Mouse (Mus musculus): ENCODE data around the gene Cldnd1. TPM values are rescaled to one million over a fixed set of nuclear protein-coding genes. Genes with fewer than 3 reads are reported as not detected.

Cldnd1 gene
- polyA plus RNA-seq, 1 experiment: 51.4 TPM

GRCm38 (mm10) chr16:58738800-58739199 lies 11.1 kb downstream of the Cldnd1 start:
- H3K4me3 ChIP-seq (ENCODE audit: control insufficient read depth, insufficient read depth, low read length): no peak overlapping the region
- no peak for DNase-seq
- TF ChIP-seq CTCF (IDR thresholded peaks at IDR 0.05; ENCODE audit: borderline replicate concordance, control insufficient read depth, extremely low read depth, insufficient read depth, low read length, poor library complexity) (no peak), POLR2A (IDR thresholded peaks at IDR 0.05; ENCODE audit: control insufficient read depth, extremely low read depth, insufficient read depth, low read length, poor library complexity) (no peak)
- H3K27ac ChIP-seq (ENCODE audit: control insufficient read depth, insufficient read depth, low read length): no peak overlapping the region
- no peaks in the 10 kb centered on the region for H3K27me3 ChIP-seq (ENCODE audit: control insufficient read depth, insufficient read depth, low read length)
- WGBS: 96% methylated on average over 1 of the region's 1 CpGs
- H3K4me1 ChIP-seq (replicated peaks; ENCODE audit: control insufficient read depth, insufficient read depth, low read length): no peaks in the 10 kb centered on the region
- no peaks in the 10 kb centered on the region for H3K36me3 ChIP-seq (ENCODE audit: control insufficient read depth, insufficient read depth, low read length)

DNA sequence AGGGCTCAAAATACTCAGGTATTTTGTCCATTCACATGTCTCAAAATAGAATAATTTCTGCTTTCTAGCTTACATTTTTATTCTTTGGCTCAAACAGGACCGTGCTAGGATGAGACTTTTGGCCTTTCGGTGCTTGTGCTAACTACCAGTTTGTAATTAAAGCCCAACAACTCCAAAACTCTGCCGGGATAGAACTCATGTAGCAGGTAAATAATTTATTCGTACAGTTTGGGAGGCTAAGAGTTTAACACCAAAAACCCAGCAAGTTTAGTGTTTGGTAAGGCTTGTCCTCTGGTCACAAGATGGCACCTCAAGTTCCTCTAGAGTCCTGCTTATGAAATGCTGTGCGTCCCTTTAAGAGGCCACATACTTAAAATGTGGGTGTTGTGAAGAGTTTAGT lies 13.0 kb downstream of the Cldnd1 start:
- no peak for DNase-seq

DNA sequence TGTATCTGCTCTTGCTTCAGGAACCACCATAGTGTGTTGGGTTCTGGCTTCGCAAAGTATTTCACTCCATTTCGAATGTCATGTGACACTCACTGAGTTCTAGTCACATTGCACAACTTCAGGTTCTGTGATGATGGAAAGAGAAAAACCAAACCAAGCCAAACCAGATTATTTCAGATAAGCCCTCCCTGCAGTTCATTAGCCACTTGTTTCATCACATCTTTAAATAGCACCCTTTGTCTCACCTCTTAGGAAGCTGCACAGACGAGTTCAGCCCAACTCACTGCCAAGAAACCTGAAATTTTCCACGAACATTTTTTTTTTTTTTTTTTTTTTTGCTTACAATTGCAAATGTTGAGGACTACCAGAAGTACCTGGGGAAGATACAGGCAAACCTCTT lies 19.0 kb downstream of the Cldnd1 start:
- no peaks in the 10 kb centered on the region for H3K4me1 ChIP-seq (replicated peaks; ENCODE audit: control insufficient read depth, insufficient read depth, low read length)
- H3K4me3 ChIP-seq (ENCODE audit: control insufficient read depth, insufficient read depth, low read length): no peak overlapping the region
- H3K27ac ChIP-seq (ENCODE audit: control insufficient read depth, insufficient read depth, low read length): no peak overlapping the region
- H3K27me3 ChIP-seq (ENCODE audit: control insufficient read depth, insufficient read depth, low read length): no peaks in the 10 kb centered on the region
- WGBS: 83% methylated on average over 4 of the region's 4 CpGs
- DNase-seq: no peak
- TF ChIP-seq CTCF (IDR thresholded peaks at IDR 0.05; ENCODE audit: borderline replicate concordance, control insufficient read depth, extremely low read depth, insufficient read depth, low read length, poor library complexity) (no peak), POLR2A (IDR thresholded peaks at IDR 0.05; ENCODE audit: control insufficient read depth, extremely low read depth, insufficient read depth, low read length, poor library complexity) (no peak)
- H3K36me3 ChIP-seq (ENCODE audit: control insufficient read depth, insufficient read depth, low read length): no peaks in the 10 kb centered on the region

More for the DNA sequence above, 13.0 kb downstream of the Cldnd1 start:
- WGBS: 98% methylated on average over 5 of the region's 5 CpGs
- Histone ChIP-seq H3K27ac (ENCODE audit: control insufficient read depth, insufficient read depth, low read length) (no peak overlapping the region), H3K36me3 (ENCODE audit: control insufficient read depth, insufficient read depth, low read length) (no peaks in the 10 kb centered on the region), H3K4me3 (ENCODE audit: control insufficient read depth, insufficient read depth, low read length) (no peak overlapping the region), H3K4me1 (replicated peaks; ENCODE audit: control insufficient read depth, insufficient read depth, low read length) (no peaks in the 10 kb centered on the region), H3K27me3 (ENCODE audit: control insufficient read depth, insufficient read depth, low read length) (no peaks in the 10 kb centered on the region)
- TF ChIP-seq POLR2A (IDR thresholded peaks at IDR 0.05; ENCODE audit: control insufficient read depth, extremely low read depth, insufficient read depth, low read length, poor library complexity): no peak
- no peak for TF ChIP-seq CTCF (IDR thresholded peaks at IDR 0.05; ENCODE audit: borderline replicate concordance, control insufficient read depth, extremely low read depth, insufficient read depth, low read length, poor library complexity)

GRCm38 (mm10) chr16:58751314-58751713 lies 23.6 kb downstream of the Cldnd1 start:
- H3K36me3 ChIP-seq (ENCODE audit: control insufficient read depth, insufficient read depth, low read length): no peaks in the 10 kb centered on the region
- H3K27me3 ChIP-seq (ENCODE audit: control insufficient read depth, insufficient read depth, low read length): no peaks in the 10 kb centered on the region
- no peak overlapping the region for H3K27ac ChIP-seq (ENCODE audit: control insufficient read depth, insufficient read depth, low read length)
- DNase-seq: no peak
- 36% methylated on average over 1 of the region's 1 CpGs for WGBS
- H3K4me1 ChIP-seq (replicated peaks; ENCODE audit: control insufficient read depth, insufficient read depth, low read length): no peaks in the 10 kb centered on the region
- no peak overlapping the region for H3K4me3 ChIP-seq (ENCODE audit: control insufficient read depth, insufficient read depth, low read length)
- TF ChIP-seq CTCF (IDR thresholded peaks at IDR 0.05; ENCODE audit: borderline replicate concordance, control insufficient read depth, extremely low read depth, insufficient read depth, low read length, poor library complexity): no peak
- no peak for TF ChIP-seq POLR2A (IDR thresholded peaks at IDR 0.05; ENCODE audit: control insufficient read depth, extremely low read depth, insufficient read depth, low read length, poor library complexity)

DNA sequence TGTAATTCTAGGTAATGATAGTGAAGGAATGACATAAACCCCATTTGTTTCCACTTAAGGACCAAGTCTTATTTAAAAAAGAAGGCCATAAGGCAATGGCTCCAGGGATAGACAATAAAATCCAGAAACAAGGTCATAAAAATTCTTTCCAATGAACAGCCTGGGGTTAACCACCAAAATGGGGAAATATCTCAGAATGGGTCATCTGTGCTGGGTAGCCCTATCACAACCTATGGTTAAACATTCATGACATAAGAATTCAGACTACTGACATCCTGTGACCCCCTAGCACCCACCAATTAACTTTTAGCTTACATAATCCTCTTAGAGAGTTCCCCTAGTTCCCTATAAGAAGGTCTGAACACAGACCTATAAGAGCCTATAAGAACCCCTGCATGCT lies 28.5 kb downstream of the Cldnd1 start:
- TF ChIP-seq POLR2A (IDR thresholded peaks at IDR 0.05; ENCODE audit: control insufficient read depth, extremely low read depth, insufficient read depth, low read length, poor library complexity): no peak
- TF ChIP-seq CTCF (IDR thresholded peaks at IDR 0.05; ENCODE audit: borderline replicate concordance, control insufficient read depth, extremely low read depth, insufficient read depth, low read length, poor library complexity): no peak
- no peak overlapping the region for H3K27ac ChIP-seq (ENCODE audit: control insufficient read depth, insufficient read depth, low read length)
- H3K36me3 ChIP-seq (ENCODE audit: control insufficient read depth, insufficient read depth, low read length): no peaks in the 10 kb centered on the region
- no peaks in the 10 kb centered on the region for H3K27me3 ChIP-seq (ENCODE audit: control insufficient read depth, insufficient read depth, low read length)
- no peaks in the 10 kb centered on the region for H3K4me1 ChIP-seq (replicated peaks; ENCODE audit: control insufficient read depth, insufficient read depth, low read length)
- no peak for DNase-seq
- H3K4me3 ChIP-seq (ENCODE audit: control insufficient read depth, insufficient read depth, low read length): no peak overlapping the region

DNA sequence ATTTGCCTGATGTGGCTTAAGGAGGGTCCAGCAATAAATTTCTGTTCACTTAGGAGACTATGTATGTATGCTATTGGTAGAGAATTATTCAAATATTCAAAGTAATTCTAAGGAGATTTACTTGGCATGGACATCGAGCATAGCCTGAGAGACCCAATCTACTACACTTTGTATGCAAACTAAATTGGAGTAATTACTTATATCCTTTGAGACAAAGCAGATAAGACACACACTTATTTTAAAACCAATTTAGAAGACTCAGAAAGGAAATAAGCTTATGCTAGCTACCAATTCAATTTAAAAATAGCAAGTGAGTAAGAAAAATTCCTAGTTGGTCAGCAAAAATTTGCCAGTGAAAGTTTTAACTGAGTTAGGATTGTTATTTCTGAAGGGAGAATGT lies 35.4 kb downstream of the Cldnd1 start, which contains the start of gene Olfr172:
Olfr172 (minus strand) TSS at position 101 of the 400 bp plus-strand sequence.
- WGBS: 88% methylated on average over 1 of the region's 1 CpGs
- TF ChIP-seq POLR2A (IDR thresholded peaks at IDR 0.05; ENCODE audit: control insufficient read depth, extremely low read depth, insufficient read depth, low read length, poor library complexity) (no peak), CTCF (IDR thresholded peaks at IDR 0.05; ENCODE audit: borderline replicate concordance, control insufficient read depth, extremely low read depth, insufficient read depth, low read length, poor library complexity) (no peak)
- no peaks in the 10 kb centered on the region for H3K27me3 ChIP-seq (ENCODE audit: control insufficient read depth, insufficient read depth, low read length)
- H3K4me3 ChIP-seq (ENCODE audit: control insufficient read depth, insufficient read depth, low read length): no peak within 1 kb of the TSS
- H3K4me1 ChIP-seq (replicated peaks; ENCODE audit: control insufficient read depth, insufficient read depth, low read length): no peaks in the 10 kb centered on the region
- no peak within 1 kb of the TSS for H3K27ac ChIP-seq (ENCODE audit: control insufficient read depth, insufficient read depth, low read length)
- DNase-seq: no peak
- H3K36me3 ChIP-seq (ENCODE audit: control insufficient read depth, insufficient read depth, low read length): no peaks in the 10 kb centered on the region

Other genes starting within 250 kb of the Cldnd1 start
- 17.5 and 21.8 TPM in 2 replicates for gene St3gal6, start 203.7 kb upstream of the Cldnd1 start, polyA plus RNA-seq (2012; rRNA removed)
- not detected in 2 replicates for gene Gm813, start 110.9 kb upstream of the Cldnd1 start, polyA plus RNA-seq (2012; rRNA removed)
- gene E330017A01Rik, start 89.2 kb upstream of the Cldnd1 start, polyA plus RNA-seq (2012; rRNA removed): not detected in 2 replicates
- gene Cpox, start 57.6 kb upstream of the Cldnd1 start, polyA plus RNA-seq (2012; rRNA removed): 14.1 and 16.9 TPM in 2 replicates
- gene Gpr15, start 8.8 kb upstream of the Cldnd1 start, polyA plus RNA-seq (2012; rRNA removed): 0.17 and 0.24 TPM in 2 replicates
- not detected in 2 replicates for gene Olfr172, start 35.3 kb downstream of the Cldnd1 start, polyA plus RNA-seq (2012; rRNA removed)
- not detected in 2 replicates for gene Olfr173, start 72.4 kb downstream of the Cldnd1 start, polyA plus RNA-seq (2012; rRNA removed)
- gene Olfr175-ps1, start 98.9 kb downstream of the Cldnd1 start, polyA plus RNA-seq (2012; rRNA removed): 0.18 and 0.19 TPM in 2 replicates
- gene Olfr177, start 146.9 kb downstream of the Cldnd1 start, polyA plus RNA-seq (2012; rRNA removed): not detected in 2 replicates
- not detected in 2 replicates for gene Olfr178, start 164.2 kb downstream of the Cldnd1 start, polyA plus RNA-seq (2012; rRNA removed)
- not detected in 2 replicates for gene Olfr181, start 200.8 kb downstream of the Cldnd1 start, polyA plus RNA-seq (2012; rRNA removed)
- not detected in 2 replicates for gene Olfr180, start 201.5 kb downstream of the Cldnd1 start, polyA plus RNA-seq (2012; rRNA removed)

Measured in thymus, adult 2 months (tissue).